Comparison of ENCODE assay signal across 22 mouse cellular contexts in the genomic region with DNA sequence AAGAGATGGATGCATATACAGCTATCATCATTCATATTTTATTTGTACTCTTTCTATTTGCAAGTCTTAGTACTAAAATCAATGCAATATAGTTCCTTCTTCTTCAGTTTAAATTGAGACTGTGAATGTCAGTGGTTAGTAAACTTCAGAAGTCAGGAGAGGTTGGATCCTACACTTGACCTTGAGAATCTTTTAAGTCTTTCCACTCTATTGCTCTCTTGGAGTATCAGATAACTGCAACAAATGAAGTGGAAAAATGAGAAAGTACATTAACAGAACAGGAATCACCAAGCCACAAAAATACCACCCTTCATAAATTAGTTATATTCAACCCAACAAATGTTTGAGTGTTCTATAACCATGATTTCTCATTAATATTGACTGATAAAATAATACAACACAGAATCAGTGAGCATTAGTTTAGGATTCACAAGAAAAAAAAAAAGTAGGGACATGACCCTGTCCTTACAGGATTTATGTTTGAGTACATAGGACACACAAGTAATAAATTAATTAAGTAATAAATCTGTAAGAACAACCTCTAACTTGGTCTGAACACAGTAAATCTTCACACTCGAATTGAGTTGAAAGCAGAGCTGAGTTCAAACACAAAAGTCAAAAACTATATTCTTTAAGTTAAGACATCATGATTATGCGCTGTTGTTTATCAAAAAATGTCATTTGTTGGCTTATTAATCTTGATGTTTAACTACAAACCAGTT.
DNase-seq lines count a peak whose midpoint lies in the region; ATAC-seq and TF ChIP-seq lines count a peak whose summit lies in the region.
"Had no signal": no experiment of that assay in that cellular context is flagged by ENCODE, and none has a peak within 500 bp of the region (broad histone marks: within the 10 kb centered on the region; RNA-seq: fewer than 3 reads in every experiment).

No protein-coding gene starts in this region.

- no peak for DNase-seq in kidney, adult 9 months
- no peak for DNase-seq in kidney, adult 18-20 months
- no peak for DNase-seq in kidney, postnatal 14 days
- DNase-seq in kidney, postnatal 0 days (ENCODE audit: low spot score), result peak; percentile 29
- no peak for DNase-seq in kidney, postnatal 36 days
- DNase-seq: adrenal gland, adult 2 months; adrenal gland, adult 8-10 months; adrenal gland, postnatal 10 days; adrenal gland, postnatal 14 days; adrenal gland, postnatal 25 days; adrenal gland, postnatal 36 days; B cell, adult 2 months; cerebellum, adult 11 months; cerebellum, adult 11-12 months had no signal

- H3K4me2 ChIP-seq in kidney, embryonic 14.5 days (replicated peaks; ENCODE audit: low read depth, low read length), result no peak overlapping the region
- H3K4me2 ChIP-seq in kidney, embryonic 15.5 days, result no peak overlapping the region
- no peak overlapping the region for H3K4me2 ChIP-seq in kidney, embryonic 16.5 days (replicated peaks; ENCODE audit: low read depth, low read length)
- no peak overlapping the region for H3K4me2 ChIP-seq in kidney, postnatal 0 days (ENCODE audit: low read length)

- TF ChIP-seq CTCF in kidney, postnatal 0 days (IDR thresholded peaks at IDR 0.05; ENCODE audit: low read depth), result no peak

- no peaks in the 10 kb centered on the region for H3K36me3 ChIP-seq in kidney, embryonic 14.5 days (ENCODE audit: control insufficient read depth, insufficient read depth, low read length)
- no peaks in the 10 kb centered on the region for H3K36me3 ChIP-seq in kidney, embryonic 15.5 days
- H3K36me3 ChIP-seq in kidney, embryonic 16.5 days (ENCODE audit: insufficient read depth, low read length), result no peaks in the 10 kb centered on the region
- H3K36me3 ChIP-seq in kidney, postnatal 0 days (ENCODE audit: insufficient read depth, low read length), result no peaks in the 10 kb centered on the region
- H3K36me3 ChIP-seq: G1E had no signal

- no peaks in the 10 kb centered on the region for H3K27me3 ChIP-seq in kidney, embryonic 14.5 days (ENCODE audit: control insufficient read depth, insufficient read depth, low read length)
- H3K27me3 ChIP-seq in kidney, embryonic 15.5 days, result no peaks in the 10 kb centered on the region
- H3K27me3 ChIP-seq in kidney, embryonic 16.5 days (ENCODE audit: insufficient read depth, low read length), result no peaks in the 10 kb centered on the region
- no peaks in the 10 kb centered on the region for H3K27me3 ChIP-seq in kidney, postnatal 0 days (ENCODE audit: insufficient read depth, low read length)
- H3K27me3 ChIP-seq: CH12.LX, Patski had no signal

- ATAC-seq in kidney, embryonic 14.5 days (ENCODE audit: low FRiP score, low TSS enrichment), result peak; percentile 88; the same call in 1 of the 2 replicates
- peak; percentile 93 for ATAC-seq in kidney, embryonic 15.5 days (replicated peaks; ENCODE audit: low FRiP score)
- ATAC-seq in kidney, embryonic 16.5 days (ENCODE audit: low FRiP score, low TSS enrichment), result peak; percentile 83; the same call in 1 of the 2 replicates
- no peak; the same call in 1 of the 2 replicates for ATAC-seq in kidney, postnatal 0 days (replicated peaks; ENCODE audit: low FRiP score, low read depth)
- ATAC-seq: activated CD4-positive, CD25-positive, alpha-beta regulatory T cell, adult 4 months; CD4-positive, CD25-positive, alpha-beta regulatory T cell, adult 4 months; Patski had no signal

- H3K9ac ChIP-seq in kidney, embryonic 14.5 days (ENCODE audit: low read depth, low read length), result no peak overlapping the region
- H3K9ac ChIP-seq in kidney, embryonic 15.5 days, result no peak overlapping the region
- no peak overlapping the region for H3K9ac ChIP-seq in kidney, embryonic 16.5 days (replicated peaks; ENCODE audit: low read length)
- H3K9ac ChIP-seq in kidney, postnatal 0 days (ENCODE audit: low read depth, low read length), result no peak overlapping the region

- H3K27ac ChIP-seq in kidney, embryonic 14.5 days (ENCODE audit: low read depth, low read length), result no peak overlapping the region
- no peak overlapping the region for H3K27ac ChIP-seq in kidney, embryonic 15.5 days
- H3K27ac ChIP-seq in kidney, embryonic 16.5 days (ENCODE audit: low read length), result no peak overlapping the region
- no peak overlapping the region for H3K27ac ChIP-seq in kidney, postnatal 0 days

- no peak overlapping the region for H3K4me3 ChIP-seq in kidney, embryonic 14.5 days (ENCODE audit: low read length)
- H3K4me3 ChIP-seq in kidney, embryonic 15.5 days (replicated peaks), result no peak overlapping the region
- H3K4me3 ChIP-seq in kidney, embryonic 16.5 days (ENCODE audit: low read length), result no peak overlapping the region
- H3K4me3 ChIP-seq in kidney, postnatal 0 days (replicated peaks; ENCODE audit: low read depth, low read length), result no peak overlapping the region

- no peaks in the 10 kb centered on the region for H3K9me3 ChIP-seq in kidney, embryonic 14.5 days (ENCODE audit: control insufficient read depth, low read length)
- no peaks in the 10 kb centered on the region for H3K9me3 ChIP-seq in kidney, embryonic 15.5 days (replicated peaks)
- H3K9me3 ChIP-seq in kidney, embryonic 16.5 days (ENCODE audit: low read length), result no peaks in the 10 kb centered on the region
- no peaks in the 10 kb centered on the region for H3K9me3 ChIP-seq in kidney, postnatal 0 days (replicated peaks; ENCODE audit: low read length)
- H3K9me3 ChIP-seq: G1E had no signal

- H3K4me1 ChIP-seq in kidney, embryonic 14.5 days (ENCODE audit: control insufficient read depth, insufficient read depth, low read length), result 0 out of 2 replicates have a peak, but pooled peaks cover 4% of the 10 kb centered on the region
- no peaks in the 10 kb centered on the region for H3K4me1 ChIP-seq in kidney, embryonic 15.5 days
- H3K4me1 ChIP-seq in kidney, embryonic 16.5 days (ENCODE audit: insufficient read depth, low read length), result no peaks in the 10 kb centered on the region
- H3K4me1 ChIP-seq in kidney, postnatal 0 days (replicated peaks; ENCODE audit: insufficient read depth, low read length), result no peaks in the 10 kb centered on the region

- WGBS in kidney, embryonic 14.5 days, result 50% methylated on average over 2 of the region's 2 CpGs
- WGBS in kidney, embryonic 15.5 days, result 44% methylated on average over 2 of the region's 2 CpGs
- 42% methylated on average over 2 of the region's 2 CpGs for WGBS in kidney, embryonic 16.5 days
- 47% methylated on average over 2 of the region's 2 CpGs for WGBS in kidney, postnatal 0 days
